Mouse (Mus musculus) thymus, postnatal 0 days (tissue): ENCODE measurements around the gene Abhd14a. TPM values are rescaled to one million over a fixed set of nuclear protein-coding genes. Genes with fewer than 3 reads are reported as not detected.

Experiments
- DNase-seq: peaks from one replicate; pipeline ENCODE4 v3.0.0-alpha.2; 2015; ENCODE audit warnings: low spot score
- polyA plus RNA-seq: library from polyadenylated mRNA; unstranded; fragments of >200 nt; fragmentation: Nextera tagmentation; extraction: Ambion mirVana; gene quantifications from 2 replicates; pipeline ENCODE4 v1.2.1, GENCODE M21; 2015

Abhd14a gene
- polyA plus RNA-seq, 1 experiment from 2014 or later: 15.7 TPM

GRCm38 (mm10) chr9:106413606-106414005, 33.9 kb downstream of the Abhd14a start:
- no peak for DNase-seq

- DNase-seq: no peak
Measured at GRCm38 (mm10) chr9:106412210-106412609, 35.3 kb downstream of the Abhd14a start.

- no peak for DNase-seq
Measured at GRCm38 (mm10) chr9:106411729-106412128, 35.7 kb downstream of the Abhd14a start.

GRCm38 (mm10) chr9:106411091-106411594, 36.3 kb downstream of the Abhd14a start:
- no peak for DNase-seq

- DNase-seq: no peak
Measured at GRCm38 (mm10) chr9:106410086-106410650, 37.3 kb downstream of the Abhd14a start.

GRCm38 (mm10) chr9:106409096-106409495, 38.4 kb downstream of the Abhd14a start:
- DNase-seq: no peak

- DNase-seq: no peak
Measured at GRCm38 (mm10) chr9:106406443-106407078, 40.9 kb downstream of the Abhd14a start.

- no peak for DNase-seq
Measured at GRCm38 (mm10) chr9:106405275-106405674, 42.2 kb downstream of the Abhd14a start.

GRCm38 (mm10) chr9:106402607-106403375, 44.7 kb downstream of the Abhd14a start:
- no peak for DNase-seq

GRCm38 (mm10) chr9:106402149-106402548, 45.3 kb downstream of the Abhd14a start:
- no peak for DNase-seq

GRCm38 (mm10) chr9:106399808-106400207, 47.7 kb downstream of the Abhd14a start:
- DNase-seq: no peak

- no peak for DNase-seq
Measured at GRCm38 (mm10) chr9:106398667-106399311, 48.7 kb downstream of the Abhd14a start.

- DNase-seq: no peak
Measured at GRCm38 (mm10) chr9:106397733-106398132, 49.7 kb downstream of the Abhd14a start.

GRCm38 (mm10) chr9:106394649-106395602, 52.6 kb downstream of the Abhd14a start:
- DNase-seq: peak; percentile 73

- no peak for DNase-seq
Measured at GRCm38 (mm10) chr9:106393548-106393947, 53.9 kb downstream of the Abhd14a start.

- DNase-seq: no peak
Measured at GRCm38 (mm10) chr9:106392828-106393527, 54.5 kb downstream of the Abhd14a start.
